19 mouse cellular contexts compared by ENCODE assay signal in the genomic region with DNA sequence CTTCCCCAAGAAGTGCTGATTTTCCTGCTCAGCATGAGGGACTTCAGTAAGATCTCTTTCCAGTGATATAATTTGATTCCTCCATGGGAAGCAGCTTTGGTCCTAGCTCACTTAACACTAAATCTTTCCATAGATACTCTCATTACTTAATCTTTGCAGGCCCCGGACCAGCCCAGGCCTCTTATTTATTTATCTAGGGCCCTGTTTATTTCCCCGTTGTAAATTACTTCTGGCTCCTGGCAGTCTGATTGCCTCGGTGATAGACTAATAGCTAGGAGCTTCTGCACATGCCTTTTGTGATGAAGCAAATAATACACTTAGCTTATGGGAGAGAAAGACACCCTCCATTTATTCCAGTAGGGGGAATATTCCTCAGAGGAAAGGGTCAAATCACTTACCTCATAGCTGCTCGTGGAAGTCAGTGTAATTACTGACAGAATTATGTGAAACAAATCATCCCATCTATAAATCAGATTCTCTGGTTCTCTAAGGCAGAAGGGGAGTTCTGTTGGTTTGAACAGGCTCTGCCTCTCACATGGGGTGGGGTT.
"Had no signal": no experiment of that assay in that cellular context is flagged by ENCODE, and none has a peak within 500 bp of the region (broad histone marks: within the 10 kb centered on the region; RNA-seq: fewer than 3 reads in every experiment).

No protein-coding gene starts in this region.

- ATAC-seq: intestine, embryonic 15.5 days; liver, postnatal 0 days; midbrain, embryonic 15.5 days had no signal

- H3K4me3 ChIP-seq: intestine, embryonic 15.5 days; limb, embryonic 12.5 days; limb, embryonic 15.5 days; midbrain, embryonic 15.5 days; stomach, embryonic 15.5 days had no signal

- H3K27me3 ChIP-seq: intestine, embryonic 15.5 days; limb, embryonic 12.5 days; limb, embryonic 15.5 days; stomach, embryonic 15.5 days had no signal

- H3K4me1 ChIP-seq: intestine, embryonic 15.5 days; midbrain, embryonic 15.5 days; stomach, embryonic 15.5 days had no signal

- H3K27ac ChIP-seq: intestine, embryonic 15.5 days; limb, embryonic 12.5 days; limb, embryonic 15.5 days; liver, embryonic 14.5 days; midbrain, embryonic 15.5 days; stomach, embryonic 15.5 days had no signal

- H3K36me3 ChIP-seq: intestine, embryonic 15.5 days; limb, embryonic 12.5 days; limb, embryonic 15.5 days; midbrain, embryonic 15.5 days; stomach, embryonic 15.5 days had no signal

- H3K4me2 ChIP-seq: intestine, embryonic 15.5 days; limb, embryonic 12.5 days; limb, embryonic 15.5 days; liver, embryonic 11.5 days; midbrain, embryonic 11.5 days; midbrain, embryonic 15.5 days; stomach, embryonic 15.5 days had no signal

- H3K9me3 ChIP-seq: intestine, embryonic 15.5 days; limb, embryonic 12.5 days; limb, embryonic 15.5 days; midbrain, embryonic 15.5 days; stomach, embryonic 15.5 days had no signal

- DNase-seq: kidney, adult 11 months; kidney, adult 9 months; kidney, postnatal 25 days; left cerebral cortex, postnatal 4 days; liver, postnatal 0 days; lung, postnatal 14 days; lung, postnatal 4 days; right cerebral cortex, adult 18-20 months; right cerebral cortex, postnatal 14 days; right cerebral cortex, postnatal 4 days; thymus, postnatal 25 days had no signal

- H3K9ac ChIP-seq: intestine, embryonic 15.5 days; limb, embryonic 12.5 days; limb, embryonic 15.5 days; liver, embryonic 14.5 days; liver, postnatal 0 days; midbrain, embryonic 15.5 days; stomach, embryonic 15.5 days had no signal
